8 mouse cellular contexts compared by ENCODE assay signal in the genomic region with DNA sequence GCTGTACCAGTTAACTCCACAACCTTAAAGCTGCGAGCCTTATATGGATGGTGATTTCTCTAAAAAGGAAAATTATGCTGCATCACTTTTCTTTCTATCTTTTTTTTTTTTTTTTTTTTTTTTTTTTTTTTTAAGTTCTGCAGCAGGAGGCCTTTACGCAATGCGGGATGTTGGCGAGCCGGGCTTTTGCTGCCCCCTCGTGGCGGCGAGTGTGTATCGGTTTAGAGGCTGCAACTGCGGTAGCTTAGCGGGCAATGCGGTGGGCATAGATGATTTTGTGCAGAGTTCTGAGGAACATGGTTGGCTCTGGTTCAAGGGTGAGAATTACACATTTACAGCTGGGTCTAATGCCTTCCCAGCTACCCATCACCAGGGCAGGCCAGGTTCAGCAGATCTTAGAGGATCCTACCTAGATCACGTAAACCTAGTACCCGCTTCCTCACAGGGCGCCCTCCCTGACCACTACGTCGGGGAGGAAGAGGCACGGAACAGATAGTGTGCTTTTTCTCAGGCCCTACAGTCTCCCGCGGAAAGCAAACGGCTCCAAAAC. TPM values are rescaled to one million over a fixed set of nuclear protein-coding genes. Genes with fewer than 3 reads are reported as not detected.
A peak's percentile ranks its signal among the peaks of the same experiment; 100 is the strongest.
DNase-seq lines count a peak whose midpoint lies in the region; ATAC-seq lines count a peak whose summit lies in the region.

No protein-coding gene starts in this region.

- H3K4me2 ChIP-seq in hindbrain, embryonic 15.5 days, result peak overlapping the region; percentile 45

- peaks cover 12% of the 10 kb centered on the region for H3K4me1 ChIP-seq in hindbrain, embryonic 15.5 days (replicated peaks)

- no peaks in the 10 kb centered on the region for H3K36me3 ChIP-seq in hindbrain, embryonic 15.5 days

- H3K4me3 ChIP-seq in hindbrain, embryonic 15.5 days, result no peak overlapping the region

- ATAC-seq in hindbrain, embryonic 15.5 days (ENCODE audit: low FRiP score, low read depth), result peak; percentile 84
- peak; percentile 98 for ATAC-seq in megakaryocyte, adult 5-6 weeks (ENCODE audit: poor library complexity, severe bottlenecking)

- H3K9ac ChIP-seq in hindbrain, embryonic 15.5 days, result no peak overlapping the region

- WGBS in hindbrain, embryonic 15.5 days, result 19% methylated on average over 21 of the region's 21 CpGs

- no peak overlapping the region for H3K27ac ChIP-seq in hindbrain, embryonic 15.5 days (replicated peaks)

- H3K27me3 ChIP-seq in hindbrain, embryonic 15.5 days, result no peaks in the 10 kb centered on the region

- peak; percentile 85 for DNase-seq in ZHBTc4 (ENCODE audit: low read depth, low spot score)
- DNase-seq in cerebellum, postnatal 4 days (ENCODE audit: low spot score in 2 of 2), result peak; percentile 90 to 91
- DNase-seq in gastrocnemius, adult 18-20 months (ENCODE audit: low spot score), result peak; percentile 81
- peak; percentile 91 to 93 for DNase-seq in left cerebral cortex, adult 18-20 months (ENCODE audit: low spot score in 2 of 2)
- DNase-seq in retina, postnatal 7 days (ENCODE audit: low read depth, low spot score), result peak; percentile 72
- peak; percentile 63 to 74 for DNase-seq in urinary bladder, adult 18-20 months (ENCODE audit: low spot score in 2 of 2)

- H3K9me3 ChIP-seq in hindbrain, embryonic 15.5 days, result no peaks in the 10 kb centered on the region

RNA-seq across cellular contexts. Expression of a gene that starts 40.1 kb away (rescaled TPM):
- not detected for total RNA-seq in gastrocnemius, adult 18-20 months (2021)
- not detected in 2 replicates for polyA plus RNA-seq in hindbrain, embryonic 15.5 days (2015; fragmentation: Nextera tagmentation; extraction: Ambion mirVana)
- not detected for total RNA-seq in left cerebral cortex, adult 18-20 months (2021)
- total RNA-seq in megakaryocyte, adult 5-6 weeks (2015), result not detected in 2 replicates
- not detected in 2 replicates for total RNA-seq in megakaryocyte, adult 5-6 weeks (2017)
